ENCODE assay signal across 8 mouse cellular contexts in genomic region chr10:91141564-91141963, GRCm38 (mm10). TPM values are rescaled to one million over a fixed set of nuclear protein-coding genes. Genes with fewer than 3 reads are reported as not detected.
DNase-seq lines count a peak whose midpoint lies in the region; ATAC-seq and TF ChIP-seq lines count a peak whose summit lies in the region.

No protein-coding gene starts in this region.

- H3K27me3 ChIP-seq in embryonic facial prominence, embryonic 14.5 days (replicated peaks; ENCODE audit: control insufficient read depth, insufficient read depth, low read length): no peaks in the 10 kb centered on the region
- no peaks in the 10 kb centered on the region for H3K27me3 ChIP-seq in midbrain, embryonic 15.5 days (replicated peaks)

- no peak for ATAC-seq in embryonic facial prominence, embryonic 14.5 days (ENCODE audit: low read depth)
- ATAC-seq in midbrain, embryonic 15.5 days (replicated peaks): peak; percentile 48; the same call in 1 of the 2 replicates

- no peak overlapping the region for H3K9ac ChIP-seq in embryonic facial prominence, embryonic 14.5 days (ENCODE audit: low read depth, low read length)
- H3K9ac ChIP-seq in midbrain, embryonic 15.5 days: no peak overlapping the region

- H3K36me3 ChIP-seq in embryonic facial prominence, embryonic 14.5 days (ENCODE audit: control insufficient read depth, insufficient read depth, low read length): peaks cover 15% of the 10 kb centered on the region
- H3K36me3 ChIP-seq in midbrain, embryonic 15.5 days (replicated peaks): no peaks in the 10 kb centered on the region; the same call in 1 of the 2 replicates

- H3K4me3 ChIP-seq in layer of hippocampus, adult 2 months: no peak overlapping the region
- no peak overlapping the region for H3K4me3 ChIP-seq in embryonic facial prominence, embryonic 14.5 days (ENCODE audit: low read depth, low read length)
- no peak overlapping the region for H3K4me3 ChIP-seq in midbrain, embryonic 15.5 days

- no peaks in the 10 kb centered on the region for H3K9me3 ChIP-seq in embryonic facial prominence, embryonic 14.5 days (ENCODE audit: control insufficient read depth, low read length)
- no peaks in the 10 kb centered on the region for H3K9me3 ChIP-seq in midbrain, embryonic 15.5 days

- DNase-seq in layer of hippocampus, adult 2 months (ENCODE audit: low spot score in 2 of 2): peak in 1 of 2 experiments; percentile 32
- no peak for DNase-seq in layer of hippocampus, postnatal 36 days
- peak; percentile 75 for DNase-seq in MEL-GATA-1-ER (ENCODE audit: extremely low read depth, low read depth)
- DNase-seq in embryonic facial prominence, embryonic 14.5 days (ENCODE audit: low spot score): peak; percentile 65
- no peak for DNase-seq in right cerebral cortex, postnatal 10 days (ENCODE audit: low spot score in 2 of 2)
- no peak for DNase-seq in layer of hippocampus, postnatal 10 days (ENCODE audit: low spot score in 2 of 2)
- DNase-seq in thymus, postnatal 4 days: no peak

- peak; percentile 90 for TF ChIP-seq CTCF in layer of hippocampus, adult 2 months (conservative IDR thresholded peaks at IDR 0.05)

- H3K4me1 ChIP-seq in embryonic facial prominence, embryonic 14.5 days (ENCODE audit: control insufficient read depth, insufficient read depth, low read length): no peaks in the 10 kb centered on the region
- H3K4me1 ChIP-seq in midbrain, embryonic 15.5 days: no peaks in the 10 kb centered on the region

- H3K4me2 ChIP-seq in embryonic facial prominence, embryonic 14.5 days (ENCODE audit: low read depth, low read length): no peak overlapping the region
- no peak overlapping the region for H3K4me2 ChIP-seq in midbrain, embryonic 15.5 days

- 50% methylated on average over 2 of the region's 2 CpGs for whole genome bisulfite sequencing in embryonic facial prominence, embryonic 14.5 days
- WGBS in midbrain, embryonic 15.5 days: 23% methylated on average over 2 of the region's 2 CpGs

- H3K27ac ChIP-seq in layer of hippocampus, adult 2 months: no peak overlapping the region
- no peak overlapping the region for H3K27ac ChIP-seq in embryonic facial prominence, embryonic 14.5 days (replicated peaks; ENCODE audit: low read depth, low read length)
- H3K27ac ChIP-seq in midbrain, embryonic 15.5 days: no peak overlapping the region

RNA-seq across cellular contexts. Expression of gene Slc25a3, which starts 17.7 kb away (rescaled TPM):
- total RNA-seq in layer of hippocampus, adult 2 months (2021): 100 to 1,000 TPM; 485 to 491 TPM
- total RNA-seq in layer of hippocampus, postnatal 36 days (2021): 100 to 1,000 TPM; 499 to 538 TPM
- 515 and 526 TPM in 2 replicates for polyA plus RNA-seq in embryonic facial prominence, embryonic 14.5 days (2014; fragmentation: Nextera tagmentation; extraction: Ambion mirVana)
- 542 and 550 TPM in 2 replicates for polyA plus RNA-seq in midbrain, embryonic 15.5 days (2015; fragmentation: Nextera tagmentation; extraction: Ambion mirVana)
- 100 to 1,000 TPM; 544 to 545 TPM for total RNA-seq in layer of hippocampus, postnatal 10 days (2021)

RNA-seq across cellular contexts. Expression of gene Tmpo, which starts 39.6 kb away (rescaled TPM):
- total RNA-seq in layer of hippocampus, adult 2 months (2021): 10 to 100 TPM; 37.5 to 39.7 TPM
- 10 to 100 TPM; 38.8 to 41.2 TPM for total RNA-seq in layer of hippocampus, postnatal 36 days (2021)
- 185 and 227 TPM in 2 replicates for polyA plus RNA-seq in embryonic facial prominence, embryonic 14.5 days (2014; fragmentation: Nextera tagmentation; extraction: Ambion mirVana)
- polyA plus RNA-seq in midbrain, embryonic 15.5 days (2015; fragmentation: Nextera tagmentation; extraction: Ambion mirVana): 106 and 110 TPM in 2 replicates
- total RNA-seq in layer of hippocampus, postnatal 10 days (2021): 10 to 100 TPM; 45.0 to 53.2 TPM

RNA-seq across cellular contexts. Expression of gene Ikbip, which starts 58.8 kb away (rescaled TPM):
- 10 to 100 TPM; 16.3 to 17.2 TPM for total RNA-seq in layer of hippocampus, adult 2 months (2021)
- total RNA-seq in layer of hippocampus, postnatal 36 days (2021): 10 to 100 TPM; 16.7 to 17.9 TPM
- 74.3 and 79.6 TPM in 2 replicates for polyA plus RNA-seq in embryonic facial prominence, embryonic 14.5 days (2014; fragmentation: Nextera tagmentation; extraction: Ambion mirVana)
- polyA plus RNA-seq in midbrain, embryonic 15.5 days (2015; fragmentation: Nextera tagmentation; extraction: Ambion mirVana): 17.6 and 17.7 TPM in 2 replicates
- total RNA-seq in layer of hippocampus, postnatal 10 days (2021): 10 to 100 TPM; 15.7 to 16.4 TPM

RNA-seq across cellular contexts. Expression of gene Apaf1, which starts 59.0 kb away (rescaled TPM):
- 10 to 100 TPM; 12.7 to 15.4 TPM for total RNA-seq in layer of hippocampus, adult 2 months (2021)
- total RNA-seq in layer of hippocampus, postnatal 36 days (2021): 10 to 100 TPM; 14.0 to 15.6 TPM
- polyA plus RNA-seq in embryonic facial prominence, embryonic 14.5 days (2014; fragmentation: Nextera tagmentation; extraction: Ambion mirVana): 25.9 and 28.5 TPM in 2 replicates
- polyA plus RNA-seq in midbrain, embryonic 15.5 days (2015; fragmentation: Nextera tagmentation; extraction: Ambion mirVana): 21.4 and 24.7 TPM in 2 replicates
- 10 to 100 TPM; 16.9 to 20.4 TPM for total RNA-seq in layer of hippocampus, postnatal 10 days (2021)

Comparison
In these comparisons a context has a peak if more than half of its experiments do, and no peak if none do; other contexts are left out.
1. DNase-seq: peak in MEL-GATA-1-ER (single experiment) and embryonic facial prominence, embryonic 14.5 days (single experiment); none in layer of hippocampus, postnatal 36 days (0 of 2), right cerebral cortex, postnatal 10 days (0 of 2), layer of hippocampus, postnatal 10 days (0 of 2) and thymus, postnatal 4 days (single experiment).